Mouse (Mus musculus) subcutaneous adipose tissue, adult 2 months (tissue): ENCODE data around the gene 1810030O07Rik. TPM values are rescaled to one million over a fixed set of nuclear protein-coding genes. Genes with fewer than 3 reads are reported as not detected.

Experiments
- polyA plus RNA-seq: library from polyadenylated mRNA; depleted of rRNA; stranded (reverse); fragments of >200 nt; gene quantifications from 2 replicates; pipeline ENCODE4 v1.2.3, GENCODE M21; 2012; ENCODE audit warnings: low replicate concordance; rRNA removed

1810030O07Rik gene
- polyA plus RNA-seq, result 13.7 and 22.6 TPM in 2 replicates

GRCm38 (mm10) chrX:12673054-12673775, at the start of gene 1810030O07Rik:
TSS of gene 1810030O07Rik (minus strand) at chrX:12673668.

Other genes starting within 250 kb of the 1810030O07Rik start
- 18.5 and 27.3 TPM in 2 replicates for gene Atp6ap2, start 85.9 kb downstream of the 1810030O07Rik start, polyA plus RNA-seq
- 10.8 and 22.6 TPM in 2 replicates for gene Med14, start 88.4 kb upstream of the 1810030O07Rik start, polyA plus RNA-seq